Mouse (Mus musculus) liver, adult 2 months (tissue): ENCODE results near the gene Msmb. TPM values are rescaled to one million over a fixed set of nuclear protein-coding genes. Genes with fewer than 3 reads are reported as not detected.
"Not testable (repeated sequence)": the region's sequence is repeated elsewhere in the genome, so short reads cannot be mapped to it uniquely, and the experiment has no call there.

Experiments used
- DNase-seq: peaks from one replicate; pipeline ENCODE4 v3.0.0-alpha.2; 2011; ENCODE audit warnings: low read depth, low spot score; ENCODE audit errors: extremely low read depth
- H3K27ac ChIP-seq: fragments of 200-500 bp; replicated peaks from 2 replicates; pipeline ENCODE4 v1.5.1; 2012; ENCODE audit warnings: low read depth, mild to moderate bottlenecking, control low read depth, inconsistent platforms, low read length; ENCODE audit not compliant: insufficient read depth
- H3K27me3 ChIP-seq: fragments of 200-500 bp; 2 replicates; pipeline ENCODE4 v1.6.1; 2012; ENCODE audit warnings: mild to moderate bottlenecking, moderate library complexity, low read length, inconsistent platforms; ENCODE audit not compliant: control insufficient read depth, insufficient read depth
- H3K36me3 ChIP-seq: fragments of 200-500 bp; 2 replicates; pipeline ENCODE4 v1.6.1; 2012; ENCODE audit warnings: low read length, inconsistent platforms; ENCODE audit not compliant: control insufficient read depth, insufficient read depth
- H3K4me1 ChIP-seq: fragments of 200-500 bp; 2 replicates; pipeline ENCODE4 v1.6.1; 2011; ENCODE audit warnings: low read length; ENCODE audit not compliant: control insufficient read depth, insufficient read depth
- H3K4me3 ChIP-seq: fragments of 200-500 bp; 2 replicates; pipeline ENCODE4 v1.5.1; 2011; ENCODE audit warnings: low read depth, mild to moderate bottlenecking, control low read depth, low read length, moderate library complexity; ENCODE audit not compliant: insufficient read depth
- H3K79me2 ChIP-seq: fragments of 200-500 bp; 2 replicates; pipeline ENCODE4 v1.6.1; 2012; ENCODE audit warnings: inconsistent platforms, mild to moderate bottlenecking, low read length, moderate library complexity; ENCODE audit not compliant: control insufficient read depth, insufficient read depth
- H3K9ac ChIP-seq: fragments of 200-500 bp; 2 replicates; pipeline ENCODE4 v1.6.1; 2012; ENCODE audit warnings: low read depth, mild to moderate bottlenecking, control low read depth, inconsistent platforms, low read length
- CTCF ChIP-seq: fragments of 200-500 bp; IDR thresholded peaks from 2 replicates; pipeline ENCODE4 v1.5.1; 2011; ENCODE audit warnings: low read depth, low read length, control low read depth
- POLR2A ChIP-seq: fragments of 200-500 bp; IDR thresholded peaks from 2 replicates; pipeline ENCODE4 v1.6.1; 2011; ENCODE audit warnings: low read length, control low read depth; ENCODE audit not compliant: insufficient read depth; ENCODE audit errors: extremely low read depth
- WGBS: fragments of 180-500 bp; shearing (Covaris S2); methylation state at CpG from one replicate; pipeline ENCODE4 v1.1.7; 2018; 5-methylcytosine and 5-hydroxymethylcytosine counted together
- polyA plus RNA-seq: library from polyadenylated mRNA; depleted of rRNA; stranded (reverse); fragments of >200 nt; gene quantifications from 2 replicates; pipeline ENCODE4 v1.2.3, GENCODE M21; 2012; rRNA removed
- total RNA-seq: library from RNA; depleted of rRNA; stranded (reverse); fragments of >200 nt; gene quantifications from 2 replicates; pipeline ENCODE4 v1.2.3, GENCODE M21; 2014; rRNA removed

Msmb gene
- total and polyA plus RNA-seq, 2 experiments, result not detected

- H3K27me3 ChIP-seq, result no peaks in the 10 kb centered on the region
- no peak overlapping the region for H3K9ac ChIP-seq
- H3K4me1 ChIP-seq, result no peaks in the 10 kb centered on the region
- no peak overlapping the region for H3K4me3 ChIP-seq
- 72% methylated on average over 6 of the region's 6 CpGs for WGBS
- no peak for DNase-seq
- no peak overlapping the region for H3K27ac ChIP-seq
- TF ChIP-seq CTCF (no peak), POLR2A (no peak)
- peaks cover 6% of the 10 kb centered on the region; the same call in 1 of the 2 replicates for H3K79me2 ChIP-seq
- H3K36me3 ChIP-seq, result peaks cover 62% of the 10 kb centered on the region
These were observed 49.0 kb downstream of the Msmb start for GRCm38 (mm10) chr14:32190627-32191391.

- no peak overlapping the region for H3K27ac ChIP-seq
These were observed 50.1 kb downstream of the Msmb start for GRCm38 (mm10) chr14:32191926-32192325.

GRCm38 (mm10) chr14:32192437-32192836 lies 50.6 kb downstream of the Msmb start:
- Histone ChIP-seq H3K9ac (no peak overlapping the region), H3K4me3 (no peak overlapping the region), H3K79me2 (peaks cover 7% of the 10 kb centered on the region; the same call in 1 of the 2 replicates), H3K27me3 (no peaks in the 10 kb centered on the region), H3K36me3 (peaks cover 59% of the 10 kb centered on the region), H3K4me1 (no peaks in the 10 kb centered on the region), H3K27ac (no peak overlapping the region)
- DNase-seq, result peak; percentile 74
- WGBS, result 17% methylated on average over 3 of the region's 3 CpGs
- peak; percentile 80 for TF ChIP-seq CTCF
- TF ChIP-seq POLR2A, result no peak

More at GRCm38 (mm10) chr14:32191926-32192325, 50.1 kb downstream of the Msmb start:
- H3K4me3 ChIP-seq, result no peak overlapping the region
- WGBS, result 90% methylated on average over 5 of the region's 5 CpGs
- no peaks in the 10 kb centered on the region for H3K27me3 ChIP-seq
- TF ChIP-seq POLR2A (no peak), CTCF (no peak)
- no peaks in the 10 kb centered on the region for H3K4me1 ChIP-seq
- no peak overlapping the region for H3K9ac ChIP-seq
- DNase-seq, result no peak
- H3K36me3 ChIP-seq, result peaks cover 60% of the 10 kb centered on the region
- peaks cover 6% of the 10 kb centered on the region; the same call in 1 of the 2 replicates for H3K79me2 ChIP-seq

- Histone ChIP-seq H3K79me2 (peaks cover 14% of the 10 kb centered on the region; the same call in 1 of the 2 replicates), H3K36me3 (peaks cover 58% of the 10 kb centered on the region)
- not testable (repeated sequence) for DNase-seq, H3K27ac ChIP-seq, H3K4me3 ChIP-seq, H3K4me1 ChIP-seq, H3K27me3 ChIP-seq, H3K9ac ChIP-seq
- WGBS, result 78% methylated on average over 5 of the region's 5 CpGs
- 0 out of 2 replicates have a peak, but pooled peaks have one; percentile 1 for TF ChIP-seq CTCF
These were observed 51.7 kb downstream of the Msmb start for GRCm38 (mm10) chr14:32193557-32193956.

- whole genome bisulfite sequencing, result under 1% methylated on average over 26 of the region's 26 CpGs
- Histone ChIP-seq H3K79me2 (peaks cover 43% of the 10 kb centered on the region), H3K27me3 (no peaks in the 10 kb centered on the region), H3K9ac (peak overlapping the region; percentile 88), H3K4me3 (peak overlapping the region; percentile 96), H3K27ac (peak overlapping the region; percentile 94), H3K36me3 (peaks cover 22% of the 10 kb centered on the region), H3K4me1 (peaks cover 18% of the 10 kb centered on the region)
- TF ChIP-seq POLR2A, result 0 out of 2 replicates have a peak, but pooled peaks have one; percentile 2
- no peak for TF ChIP-seq CTCF
- peak; percentile 53 for DNase-seq
These were observed 59.5 kb downstream of the Msmb start for GRCm38 (mm10) chr14:32201354-32201753.

- peak; percentile 75 for DNase-seq
- WGBS, result 1% methylated on average over 77 of the region's 77 CpGs
- H3K27ac ChIP-seq, result peak within 1 kb of the TSS; percentile 94
- H3K4me1 ChIP-seq, result peaks cover 18% of the 10 kb centered on the region
- peaks cover 19% of the 10 kb centered on the region for H3K36me3 ChIP-seq
- no peaks in the 10 kb centered on the region for H3K27me3 ChIP-seq
- peak within 1 kb of the TSS; percentile 96 for H3K4me3 ChIP-seq
- H3K79me2 ChIP-seq, result peaks cover 43% of the 10 kb centered on the region
- H3K9ac ChIP-seq, result peak within 1 kb of the TSS; percentile 97
- TF ChIP-seq POLR2A (0 out of 2 replicates have a peak, but pooled peaks have one; percentile 34), CTCF (no peak)
These were observed 60.1 kb downstream of the Msmb start, which contains the start of the genes Timm23 and Parg for GRCm38 (mm10) chr14:32201791-32202451. Timm23 (minus strand) TSS chr14:32201898. Parg (plus strand) TSS chr14:32201949.

Other genes with a start within 250 kb of the Msmb start
- 0.92 and 2.4 TPM in 2 replicates for gene Galnt15, start 113.0 kb upstream of the Msmb start, total RNA-seq
- gene Galnt15, start 113.0 kb upstream of the Msmb start, polyA plus RNA-seq, result 0.30 and 0.62 TPM in 2 replicates
- 34.0 and 46.1 TPM in 2 replicates for gene Oxnad1, start 56.6 kb upstream of the Msmb start, total RNA-seq
- gene Oxnad1, start 56.6 kb upstream of the Msmb start, polyA plus RNA-seq, result 27.6 and 30.3 TPM in 2 replicates
- gene Dph3, start 56.3 kb upstream of the Msmb start, total RNA-seq, result 15.1 and 25.2 TPM in 2 replicates
- gene Dph3, start 56.3 kb upstream of the Msmb start, polyA plus RNA-seq, result 16.2 and 17.7 TPM in 2 replicates
- 134 and 142 TPM in 2 replicates for gene Ncoa4, start 17.8 kb downstream of the Msmb start, total RNA-seq
- gene Ncoa4, start 17.8 kb downstream of the Msmb start, polyA plus RNA-seq, result 39.6 and 43.1 TPM in 2 replicates
- 191 and 195 TPM in 2 replicates for gene Timm23, start 59.9 kb downstream of the Msmb start, total RNA-seq
- gene Timm23, start 59.9 kb downstream of the Msmb start, polyA plus RNA-seq, result 122 and 156 TPM in 2 replicates
- 21.0 and 25.1 TPM in 2 replicates for gene Parg, start 59.9 kb downstream of the Msmb start, total RNA-seq
- gene Parg, start 59.9 kb downstream of the Msmb start, polyA plus RNA-seq, result 2.8 TPM in 2 replicates
- 0.09 and 0.20 TPM in 2 replicates for gene Ogdhl, start 180.0 kb downstream of the Msmb start, total RNA-seq
- gene Ogdhl, start 180.0 kb downstream of the Msmb start, polyA plus RNA-seq, result 0.05 TPM in 1 of 2 replicates, not detected in the other
- not detected in 2 replicates for gene 1700024G13Rik, start 246.4 kb downstream of the Msmb start, total RNA-seq
- gene 1700024G13Rik, start 246.4 kb downstream of the Msmb start, polyA plus RNA-seq, result not detected in 2 replicates